Mouse (Mus musculus) myocyte (in vitro differentiated cells): Measurements from ENCODE around the gene Zbtb22. TPM values are rescaled to one million over a fixed set of nuclear protein-coding genes. Genes with fewer than 3 reads are reported as not detected.

Experiments
- H3K27me3 ChIP-seq: one replicate; pipeline ENCODE4 v1.6.1; 2011; ENCODE audit not compliant: control insufficient read depth, insufficient read depth, insufficient read length
- H3K36me3 ChIP-seq: one replicate; pipeline ENCODE4 v1.6.1; 2011; ENCODE audit not compliant: control insufficient read depth, insufficient read depth
- H3K4me2 ChIP-seq: one replicate; pipeline ENCODE4 v1.6.1; 2011; ENCODE audit warnings: low read depth, control low read depth
- H3K4me3 ChIP-seq: one replicate; pipeline ENCODE4 v1.5.1; 2011; ENCODE audit warnings: mild to moderate bottlenecking, control low read depth, moderate library complexity
- H3K79me2 ChIP-seq: one replicate; pipeline ENCODE4 v1.6.1; 2011; ENCODE audit not compliant: control insufficient read depth, insufficient read depth
- H3ac ChIP-seq: one replicate; pipeline ENCODE4 v1.6.1; 2011; ENCODE audit not compliant: control insufficient read depth, insufficient read length
- CEBPB ChIP-seq: IDR thresholded peaks from 2 replicates; pipeline ENCODE4 v1.6.1; 2011; ENCODE audit warnings: mild to moderate bottlenecking, moderate library complexity; ENCODE audit not compliant: poor library complexity, insufficient read depth, severe bottlenecking
- E2F4 ChIP-seq: IDR thresholded peaks from one replicate; pipeline ENCODE4 v1.6.1; 2011; ENCODE audit warnings: mild to moderate bottlenecking, control low read depth, moderate library complexity; ENCODE audit not compliant: insufficient read depth
- MAX ChIP-seq: IDR thresholded peaks from one replicate; pipeline ENCODE4 v1.6.1; 2011; ENCODE audit warnings: low read depth, mild to moderate bottlenecking, control low read depth
- MYOD1 ChIP-seq, 3 experiments: IDR thresholded peaks; one replicate each; pipeline ENCODE4 v1.6.1; 2011; ENCODE audit warnings: control low read depth in 2 of 3, low read depth in 2 of 3, mild to moderate bottlenecking in 2 of 3, moderate library complexity in 1 of 3; ENCODE audit not compliant: insufficient read length in 2 of 3, control insufficient read depth in 1 of 3
- MYOG ChIP-seq, 3 experiments: IDR thresholded peaks; one replicate each; pipeline ENCODE4 v1.6.1; 2011; ENCODE audit warnings: control low read depth in 2 of 3, low read depth in 2 of 3, mild to moderate bottlenecking in 2 of 3; ENCODE audit not compliant: insufficient read length in 2 of 3, control insufficient read depth in 1 of 3, insufficient read depth in 1 of 3
- POLR2A ChIP-seq: IDR thresholded peaks from one replicate; pipeline ENCODE4 v1.6.1; 2011; ENCODE audit warnings: low read depth, mild to moderate bottlenecking, control low read depth, moderate library complexity; ENCODE audit not compliant: insufficient read length
- POLR2AphosphoS2 ChIP-seq: IDR thresholded peaks from one replicate; pipeline ENCODE4 v1.6.1; 2011; ENCODE audit warnings: low read depth, control low read depth; ENCODE audit not compliant: insufficient read length
- REST ChIP-seq: IDR thresholded peaks from one replicate; pipeline ENCODE4 v1.6.1; 2011; ENCODE audit warnings: mild to moderate bottlenecking, control low read depth, moderate library complexity; ENCODE audit not compliant: insufficient read depth, insufficient read length
- SRF ChIP-seq: IDR thresholded peaks from one replicate; pipeline ENCODE4 v1.6.1; 2011; ENCODE audit warnings: low read depth; ENCODE audit not compliant: control insufficient read depth, insufficient read length
- TCF12 ChIP-seq: IDR thresholded peaks from one replicate; pipeline ENCODE4 v1.6.1; 2011; ENCODE audit warnings: mild to moderate bottlenecking, control low read depth; ENCODE audit not compliant: poor library complexity, insufficient read depth, severe bottlenecking
- TCF3 ChIP-seq: IDR thresholded peaks from one replicate; pipeline ENCODE4 v1.6.1; 2011; ENCODE audit warnings: low read depth, control low read depth; ENCODE audit not compliant: insufficient read length
- USF1 ChIP-seq: IDR thresholded peaks from one replicate; pipeline ENCODE4 v1.6.1; 2011; ENCODE audit warnings: low read depth, mild to moderate bottlenecking, control low read depth, moderate library complexity
- polyA plus RNA-seq: library from polyadenylated mRNA; unstranded; fragments of >200 nt; fragmentation: generic; extraction: Trizol; gene quantifications from one replicate; pipeline ENCODE4 v1.2.1, GENCODE M21; 2012; ENCODE audit warnings: missing spikeins

The Zbtb22 gene
- polyA plus RNA-seq, 1 experiment = 31.6 TPM

- Histone ChIP-seq H3ac (no peak overlapping the region), H3K4me3 (no peak overlapping the region), H3K4me2 (no peak overlapping the region), H3K79me2 (no peaks in the 10 kb centered on the region), H3K27me3 (no peaks in the 10 kb centered on the region), H3K36me3 (no peaks in the 10 kb centered on the region)
- TF ChIP-seq SRF (no peak), MAX (no peak), POLR2A (no peak), USF1 (no peak), MYOG (IDR thresholded peaks at IDR 0.05; ENCODE audit: control insufficient read depth in 1 of 3, insufficient read depth in 1 of 3, insufficient read length in 2 of 3, low read depth in 2 of 3) (no peak)
These were observed 16.1 kb upstream of the Zbtb22 start for GRCm38 (mm10) chr17:33899642-33900041.

DNA sequence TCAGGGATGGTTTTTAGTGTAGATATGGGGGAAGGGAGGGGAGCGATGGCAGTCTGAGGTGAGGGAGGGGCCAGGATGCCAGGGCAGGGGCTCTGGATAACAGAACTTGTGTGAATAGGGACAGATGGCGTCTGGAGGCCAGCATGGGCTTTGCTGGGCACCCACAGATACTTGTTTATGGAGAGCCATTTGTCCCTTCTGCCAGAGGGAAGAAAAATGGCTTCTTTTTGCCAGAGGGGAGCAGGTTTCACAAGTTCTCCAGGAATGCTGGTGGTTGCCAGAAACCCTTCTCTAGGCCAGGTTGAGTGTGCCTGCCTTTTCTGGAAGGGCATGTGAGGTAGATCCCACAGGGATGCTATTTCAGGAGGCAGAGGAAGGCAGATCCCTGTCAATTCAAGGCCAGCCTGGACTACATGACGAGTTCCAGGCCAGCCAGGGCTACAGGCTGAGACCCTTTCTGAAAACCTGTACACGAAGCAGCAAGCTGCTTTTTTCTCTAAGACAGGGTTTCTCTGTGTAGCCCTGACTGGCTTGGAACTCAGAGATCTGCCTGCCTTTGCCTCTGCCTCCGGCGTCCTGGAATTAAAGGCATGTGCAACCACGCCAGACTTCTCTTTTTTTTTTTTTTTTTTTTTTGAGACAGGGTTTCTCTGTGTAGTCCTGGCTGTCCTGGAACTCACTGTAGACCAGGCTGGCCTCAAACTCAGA lies 15.3 kb upstream of the Zbtb22 start:
- H3ac ChIP-seq = no peak overlapping the region
- TF ChIP-seq SRF = no peak
- TF ChIP-seq TCF12 = no peak
- TF ChIP-seq E2F4 = no peak
- no peak for TF ChIP-seq MYOD1 (IDR thresholded peaks at IDR 0.05; ENCODE audit: control insufficient read depth in 1 of 3, insufficient read length in 2 of 3, low read depth in 2 of 3)
- no peak for TF ChIP-seq POLR2A
- TF ChIP-seq TCF3 = no peak
- no peak for TF ChIP-seq USF1
- TF ChIP-seq CEBPB = no peak
- no peak for TF ChIP-seq MAX
- no peaks in the 10 kb centered on the region for H3K36me3 ChIP-seq
- H3K27me3 ChIP-seq = no peaks in the 10 kb centered on the region
- H3K4me3 ChIP-seq = no peak overlapping the region
- no peaks in the 10 kb centered on the region for H3K79me2 ChIP-seq
- H3K4me2 ChIP-seq = no peak overlapping the region

- TF ChIP-seq USF1 (no peak), POLR2A (no peak), MYOD1 (IDR thresholded peaks at IDR 0.05; ENCODE audit: control insufficient read depth in 1 of 3, insufficient read length in 2 of 3, low read depth in 2 of 3) (no peak), MYOG (IDR thresholded peaks at IDR 0.05; ENCODE audit: control insufficient read depth in 1 of 3, insufficient read depth in 1 of 3, insufficient read length in 2 of 3, low read depth in 2 of 3) (no peak), POLR2AphosphoS2 (no peak), REST (no peak)
- H3K4me3 ChIP-seq = no peak overlapping the region
- no peak overlapping the region for H3K4me2 ChIP-seq
- no peak overlapping the region for H3ac ChIP-seq
- H3K27me3 ChIP-seq = no peaks in the 10 kb centered on the region
- H3K79me2 ChIP-seq = no peaks in the 10 kb centered on the region
- no peaks in the 10 kb centered on the region for H3K36me3 ChIP-seq
These were observed 14.8 kb upstream of the Zbtb22 start for GRCm38 (mm10) chr17:33900989-33901314.

DNA sequence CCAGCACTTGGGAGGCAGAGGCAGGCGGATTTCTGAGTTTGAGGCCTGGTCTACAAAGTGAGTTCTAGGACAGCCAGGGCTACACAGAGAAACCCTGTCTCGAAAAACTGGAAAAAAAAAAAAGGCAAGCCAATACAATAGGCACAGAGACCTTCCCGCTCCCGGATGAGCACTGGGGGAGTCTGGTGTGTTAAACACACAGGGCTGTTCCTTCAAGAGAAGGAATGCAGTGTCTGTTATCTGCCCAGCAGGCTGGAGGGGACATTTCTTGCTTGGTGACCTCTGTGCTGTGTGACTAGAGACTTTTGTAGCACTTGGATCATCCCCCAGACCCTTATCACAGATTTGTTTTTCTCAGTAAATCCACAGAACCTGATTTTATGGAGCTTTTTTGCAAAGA lies 14.1 kb upstream of the Zbtb22 start:
- H3K4me3 ChIP-seq = no peak overlapping the region
- no peaks in the 10 kb centered on the region for H3K36me3 ChIP-seq
- no peaks in the 10 kb centered on the region for H3K79me2 ChIP-seq
- no peak overlapping the region for H3ac ChIP-seq
- TF ChIP-seq MYOD1 (IDR thresholded peaks at IDR 0.05; ENCODE audit: control insufficient read depth in 1 of 3, insufficient read length in 2 of 3, low read depth in 2 of 3) = no peak
- TF ChIP-seq CEBPB = no peak
- TF ChIP-seq TCF3 = no peak
- no peak for TF ChIP-seq E2F4
- TF ChIP-seq SRF = no peak
- no peak for TF ChIP-seq MAX
- no peak for TF ChIP-seq USF1
- TF ChIP-seq TCF12 = no peak
- TF ChIP-seq MYOG (IDR thresholded peaks at IDR 0.05; ENCODE audit: control insufficient read depth in 1 of 3, insufficient read depth in 1 of 3, insufficient read length in 2 of 3, low read depth in 2 of 3) = no peak
- no peak for TF ChIP-seq REST
- H3K4me2 ChIP-seq = no peak overlapping the region
- H3K27me3 ChIP-seq = no peaks in the 10 kb centered on the region

DNA sequence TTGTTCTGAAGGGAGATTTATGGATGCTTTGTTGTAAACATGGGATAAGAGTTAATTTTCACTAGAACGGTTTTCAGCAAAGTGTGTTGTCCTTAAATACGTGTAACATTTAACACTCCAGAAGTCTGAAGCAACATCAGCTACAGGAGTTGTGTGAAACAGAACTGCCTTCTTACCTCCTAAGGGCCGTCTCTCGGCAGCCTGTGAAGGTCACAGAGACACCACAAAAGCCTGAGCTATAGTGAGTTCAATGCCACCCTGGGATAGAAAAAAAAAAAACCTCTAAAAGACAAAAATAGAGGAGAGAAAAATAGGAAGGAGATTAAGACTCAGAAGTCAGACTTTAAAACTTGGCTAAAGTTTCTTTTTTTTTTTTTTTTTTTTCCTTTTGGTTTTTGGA lies 13.6 kb upstream of the Zbtb22 start:
- Histone ChIP-seq H3K27me3 (no peaks in the 10 kb centered on the region), H3ac (no peak overlapping the region), H3K4me3 (no peak overlapping the region), H3K79me2 (no peaks in the 10 kb centered on the region), H3K36me3 (no peaks in the 10 kb centered on the region), H3K4me2 (no peak overlapping the region)
- TF ChIP-seq MYOD1 (IDR thresholded peaks at IDR 0.05; ENCODE audit: control insufficient read depth in 1 of 3, insufficient read length in 2 of 3, low read depth in 2 of 3) (no peak), MYOG (IDR thresholded peaks at IDR 0.05; ENCODE audit: control insufficient read depth in 1 of 3, insufficient read depth in 1 of 3, insufficient read length in 2 of 3, low read depth in 2 of 3) (no peak), MAX (no peak), TCF3 (no peak), TCF12 (no peak), REST (no peak), POLR2A (no peak), USF1 (no peak), CEBPB (no peak), SRF (no peak), POLR2AphosphoS2 (no peak), E2F4 (no peak)
